Mouse (Mus musculus): Measurements from ENCODE around the gene Sod1. TPM values are rescaled to one million over a fixed set of nuclear protein-coding genes. Genes with fewer than 3 reads are reported as not detected.
"Not testable (repeated sequence)": the region's sequence is repeated elsewhere in the genome, so short reads cannot be mapped to it uniquely, and the experiment has no call there.

Sod1 gene
- polyA plus RNA-seq, 2 experiments: 622 to 1,097 TPM

GRCm38 (mm10) chr16:90208996-90209395, 11.6 kb upstream of the Sod1 start:
- H3K4me2 ChIP-seq (replicated peaks; ENCODE audit: low read depth, low read length, severe bottlenecking): no peak overlapping the region
- no peaks in the 10 kb centered on the region for H3K4me1 ChIP-seq (ENCODE audit: control insufficient read depth, insufficient read depth, low read length)
- no peaks in the 10 kb centered on the region for H3K36me3 ChIP-seq (ENCODE audit: control insufficient read depth, insufficient read depth, low read length)
- H3K4me3 ChIP-seq (replicated peaks; ENCODE audit: low read length): no peak overlapping the region
- DNase-seq (ENCODE audit: low spot score) (no peak), ATAC-seq (ENCODE audit: low FRiP score, low read depth) (no peak)
- no peaks in the 10 kb centered on the region for H3K27me3 ChIP-seq (ENCODE audit: control insufficient read depth, insufficient read depth, low read length)
- WGBS: 57% methylated on average over 3 of the region's 3 CpGs
- H3K9me3 ChIP-seq (ENCODE audit: control insufficient read depth, low read length): no peaks in the 10 kb centered on the region
- TF ChIP-seq POLR2A (IDR thresholded peaks at IDR 0.05; ENCODE audit: borderline replicate concordance, extremely low read depth, insufficient read depth, insufficient read length): no peak
- no peak overlapping the region for H3K9ac ChIP-seq (ENCODE audit: low read depth, low read length, severe bottlenecking)
- H3K27ac ChIP-seq (replicated peaks; ENCODE audit: low read depth, low read length): no peak overlapping the region

GRCm38 (mm10) chr16:90210717-90211116, 9.8 kb upstream of the Sod1 start:
- ATAC-seq (ENCODE audit: low FRiP score, low read depth) (no peak), DNase-seq (ENCODE audit: low spot score) (no peak)
- no peaks in the 10 kb centered on the region for H3K4me1 ChIP-seq (ENCODE audit: control insufficient read depth, insufficient read depth, low read length)
- H3K36me3 ChIP-seq (ENCODE audit: control insufficient read depth, insufficient read depth, low read length): no peaks in the 10 kb centered on the region
- no peaks in the 10 kb centered on the region for H3K9me3 ChIP-seq (ENCODE audit: control insufficient read depth, low read length)
- no peaks in the 10 kb centered on the region for H3K27me3 ChIP-seq (ENCODE audit: control insufficient read depth, insufficient read depth, low read length)
- no peak for TF ChIP-seq POLR2A (IDR thresholded peaks at IDR 0.05; ENCODE audit: borderline replicate concordance, extremely low read depth, insufficient read depth, insufficient read length)
- no peak overlapping the region for H3K27ac ChIP-seq (replicated peaks; ENCODE audit: low read depth, low read length)
- H3K9ac ChIP-seq (ENCODE audit: low read depth, low read length, severe bottlenecking): no peak overlapping the region
- no peak overlapping the region for H3K4me2 ChIP-seq (replicated peaks; ENCODE audit: low read depth, low read length, severe bottlenecking)
- 75% methylated on average over 10 of the region's 10 CpGs for WGBS
- H3K4me3 ChIP-seq (replicated peaks; ENCODE audit: low read length): no peak overlapping the region

GRCm38 (mm10) chr16:90211767-90212166, 8.8 kb upstream of the Sod1 start:
- WGBS: 76% methylated on average over 8 of the region's 8 CpGs

GRCm38 (mm10) chr16:90213477-90214339, 6.8 kb upstream of the Sod1 start:
- no peaks in the 10 kb centered on the region for H3K36me3 ChIP-seq (ENCODE audit: control insufficient read depth, insufficient read depth, low read length)
- no peak for ATAC-seq (ENCODE audit: low FRiP score, low read depth)
- DNase-seq (ENCODE audit: low spot score): no peak
- no peak overlapping the region for H3K27ac ChIP-seq (replicated peaks; ENCODE audit: low read depth, low read length)
- H3K9ac ChIP-seq (ENCODE audit: low read depth, low read length, severe bottlenecking): no peak overlapping the region
- no peak overlapping the region for H3K4me2 ChIP-seq (replicated peaks; ENCODE audit: low read depth, low read length, severe bottlenecking)
- 71% methylated on average over 12 of the region's 12 CpGs for WGBS
- no peak for TF ChIP-seq POLR2A (IDR thresholded peaks at IDR 0.05; ENCODE audit: borderline replicate concordance, extremely low read depth, insufficient read depth, insufficient read length)
- no peaks in the 10 kb centered on the region for H3K9me3 ChIP-seq (ENCODE audit: control insufficient read depth, low read length)
- no peaks in the 10 kb centered on the region for H3K27me3 ChIP-seq (ENCODE audit: control insufficient read depth, insufficient read depth, low read length)
- no peak overlapping the region for H3K4me3 ChIP-seq (replicated peaks; ENCODE audit: low read length)
- no peaks in the 10 kb centered on the region for H3K4me1 ChIP-seq (ENCODE audit: control insufficient read depth, insufficient read depth, low read length)

More at GRCm38 (mm10) chr16:90211767-90212166, 8.8 kb upstream of the Sod1 start:
- DNase-seq (ENCODE audit: low spot score) (no peak), ATAC-seq (ENCODE audit: low FRiP score, low read depth) (no peak)
- Histone ChIP-seq H3K4me1 (ENCODE audit: control insufficient read depth, insufficient read depth, low read length) (no peaks in the 10 kb centered on the region), H3K9me3 (ENCODE audit: control insufficient read depth, low read length) (no peaks in the 10 kb centered on the region), H3K36me3 (ENCODE audit: control insufficient read depth, insufficient read depth, low read length) (no peaks in the 10 kb centered on the region), H3K4me2 (replicated peaks; ENCODE audit: low read depth, low read length, severe bottlenecking) (no peak overlapping the region), H3K4me3 (replicated peaks; ENCODE audit: low read length) (no peak overlapping the region), H3K27ac (replicated peaks; ENCODE audit: low read depth, low read length) (no peak overlapping the region), H3K9ac (ENCODE audit: low read depth, low read length, severe bottlenecking) (no peak overlapping the region), H3K27me3 (ENCODE audit: control insufficient read depth, insufficient read depth, low read length) (no peaks in the 10 kb centered on the region)
- TF ChIP-seq POLR2A (IDR thresholded peaks at IDR 0.05; ENCODE audit: borderline replicate concordance, extremely low read depth, insufficient read depth, insufficient read length): no peak

- H3K9ac ChIP-seq (ENCODE audit: low read depth, low read length, severe bottlenecking): no peak overlapping the region
- ATAC-seq (ENCODE audit: low FRiP score, low read depth): no peak
- WGBS: 91% methylated on average over 11 of the region's 11 CpGs
These were observed 5.6 kb upstream of the Sod1 start for GRCm38 (mm10) chr16:90214731-90215565.

GRCm38 (mm10) chr16:90215879-90216278, 4.7 kb upstream of the Sod1 start:
- H3K4me1 ChIP-seq (ENCODE audit: control insufficient read depth, insufficient read depth, low read length); H3K27me3 ChIP-seq (ENCODE audit: control insufficient read depth, insufficient read depth, low read length); H3K9ac ChIP-seq (ENCODE audit: low read depth, low read length, severe bottlenecking); H3K27ac ChIP-seq (replicated peaks; ENCODE audit: low read depth, low read length); H3K4me3 ChIP-seq (replicated peaks; ENCODE audit: low read length); H3K9me3 ChIP-seq (ENCODE audit: control insufficient read depth, low read length); H3K36me3 ChIP-seq (ENCODE audit: control insufficient read depth, insufficient read depth, low read length); ATAC-seq (ENCODE audit: low FRiP score, low read depth); DNase-seq (ENCODE audit: low spot score); H3K4me2 ChIP-seq (replicated peaks; ENCODE audit: low read depth, low read length, severe bottlenecking): not testable (repeated sequence)
- WGBS: 84% methylated on average over 5 of the region's 5 CpGs

More at GRCm38 (mm10) chr16:90214731-90215565, 5.6 kb upstream of the Sod1 start:
- Histone ChIP-seq H3K4me1 (ENCODE audit: control insufficient read depth, insufficient read depth, low read length) (no peaks in the 10 kb centered on the region), H3K27me3 (ENCODE audit: control insufficient read depth, insufficient read depth, low read length) (no peaks in the 10 kb centered on the region), H3K9me3 (ENCODE audit: control insufficient read depth, low read length) (no peaks in the 10 kb centered on the region), H3K36me3 (ENCODE audit: control insufficient read depth, insufficient read depth, low read length) (no peaks in the 10 kb centered on the region), H3K4me3 (replicated peaks; ENCODE audit: low read length) (no peak overlapping the region), H3K27ac (replicated peaks; ENCODE audit: low read depth, low read length) (no peak overlapping the region), H3K4me2 (replicated peaks; ENCODE audit: low read depth, low read length, severe bottlenecking) (no peak overlapping the region)
- no peak for DNase-seq (ENCODE audit: low spot score)
- no peak for TF ChIP-seq POLR2A (IDR thresholded peaks at IDR 0.05; ENCODE audit: borderline replicate concordance, extremely low read depth, insufficient read depth, insufficient read length)
